Comparison of ENCODE assay signal across 27 mouse cellular contexts in genomic region chr4:105743036-105743435, GRCm38 (mm10). TPM values are rescaled to one million over a fixed set of nuclear protein-coding genes. Genes with fewer than 3 reads are reported as not detected.
"Had no signal": no experiment of that assay in that cellular context is flagged by ENCODE, and none has a peak within 500 bp of the region (broad histone marks: within the 10 kb centered on the region; RNA-seq: fewer than 3 reads in every experiment).

No protein-coding gene starts in this region.

RNA-seq across cellular contexts. Expression of gene Gm12728, which starts 46.6 kb away (rescaled TPM):
- total RNA-seq: forebrain, postnatal 0 days; gastrocnemius, adult 18-20 months; gastrocnemius, adult 2 months; gastrocnemius, adult 8-10 months; gastrocnemius, postnatal 10 days; gastrocnemius, postnatal 14 days; gastrocnemius, postnatal 25 days; gastrocnemius, postnatal 36 days; gastrocnemius, postnatal 4 days; heart, adult 18-20 months; heart, adult 2 months; heart, adult 8-10 months had no signal
- polyA plus RNA-seq: cerebellum, adult 2 months; cortical plate, adult 2 months; embryonic facial prominence, embryonic 10.5 days; embryonic facial prominence, embryonic 11.5 days; embryonic facial prominence, embryonic 14.5 days; embryonic facial prominence, embryonic 15.5 days; erythroblast, embryonic 14.5 days; forebrain, embryonic 10.5 days; forebrain, embryonic 11.5 days; forebrain, embryonic 13.5 days; forebrain, embryonic 14.5 days; forebrain, embryonic 15.5 days; forebrain, embryonic 16.5 days; forebrain, postnatal 0 days; frontal cortex, adult 2 months; gonadal fat pad, adult 2 months; heart, adult 2 months had no signal
